Mouse (Mus musculus) hindbrain, embryonic 14.5 days (tissue): Measurements from ENCODE around the gene Apbb1ip. TPM values are rescaled to one million over a fixed set of nuclear protein-coding genes. Genes with fewer than 3 reads are reported as not detected.

Source experiments
- ATAC-seq: fragments of 200-750 bp; cut with Nextera tagmentation; 2 replicates; pipeline ENCODE4 v1.8.0; 2017; ENCODE audit warnings: moderate number of reproducible peaks, mild to moderate bottlenecking, moderate TSS enrichment, moderate library complexity; ENCODE audit not compliant: low FRiP score
- DNase-seq: peaks from one replicate; pipeline ENCODE4 v3.0.0-alpha.2; 2015; ENCODE audit warnings: low spot score
- H3K27ac ChIP-seq: fragments of 300-500 bp; sonication (generic); 2 replicates; pipeline ENCODE4 v1.5.1; 2014; ENCODE audit warnings: mild to moderate bottlenecking, moderate library complexity
- H3K27me3 ChIP-seq: fragments of 300-500 bp; sonication (generic); 2 replicates; pipeline ENCODE4 v1.6.1; 2014; ENCODE audit warnings: mild to moderate bottlenecking, low read length, mixed read lengths; ENCODE audit not compliant: control insufficient read depth, insufficient read depth
- H3K36me3 ChIP-seq: fragments of 300-500 bp; sonication (generic); replicated peaks from 2 replicates; pipeline ENCODE4 v1.6.1; 2014; ENCODE audit not compliant: control insufficient read depth, insufficient read depth
- H3K4me1 ChIP-seq: fragments of 300-500 bp; sonication (generic); replicated peaks from 2 replicates; pipeline ENCODE4 v1.6.1; 2014; ENCODE audit warnings: antibody characterized with exemption, low read length, mixed read lengths; ENCODE audit not compliant: control insufficient read depth, insufficient read depth
- H3K4me2 ChIP-seq: fragments of 300-500 bp; sonication (generic); replicated peaks from 2 replicates; pipeline ENCODE4 v1.6.1; 2014; ENCODE audit warnings: mild to moderate bottlenecking, moderate library complexity
- H3K4me3 ChIP-seq: fragments of 300-500 bp; sonication (generic); replicated peaks from 2 replicates; pipeline ENCODE4 v1.5.1; 2014; ENCODE audit warnings: mild to moderate bottlenecking, low read length
- H3K9ac ChIP-seq: fragments of 300-500 bp; sonication (generic); 2 replicates; pipeline ENCODE4 v1.6.1; 2014
- H3K9me3 ChIP-seq: fragments of 300-500 bp; sonication (generic); 2 replicates; pipeline ENCODE4 v1.6.1; 2016; ENCODE audit warnings: low read length; ENCODE audit not compliant: control insufficient read depth
- WGBS: fragments of 180-500 bp; shearing (Covaris S2); extraction: QIAGEN DNeasy Blood & Tissue Kit; methylation state at CpG from one replicate; pipeline ENCODE4 v1.1.7; 2014; 5-methylcytosine and 5-hydroxymethylcytosine counted together
- polyA plus RNA-seq: library from polyadenylated mRNA; unstranded; fragments of >200 nt; fragmentation: Nextera tagmentation; extraction: Ambion mirVana; gene quantifications from 2 replicates; pipeline ENCODE4 v1.2.1, GENCODE M21; 2014

The Apbb1ip gene
- polyA plus RNA-seq, 1 experiment from 2014 or later: 1.0 TPM

DNA sequence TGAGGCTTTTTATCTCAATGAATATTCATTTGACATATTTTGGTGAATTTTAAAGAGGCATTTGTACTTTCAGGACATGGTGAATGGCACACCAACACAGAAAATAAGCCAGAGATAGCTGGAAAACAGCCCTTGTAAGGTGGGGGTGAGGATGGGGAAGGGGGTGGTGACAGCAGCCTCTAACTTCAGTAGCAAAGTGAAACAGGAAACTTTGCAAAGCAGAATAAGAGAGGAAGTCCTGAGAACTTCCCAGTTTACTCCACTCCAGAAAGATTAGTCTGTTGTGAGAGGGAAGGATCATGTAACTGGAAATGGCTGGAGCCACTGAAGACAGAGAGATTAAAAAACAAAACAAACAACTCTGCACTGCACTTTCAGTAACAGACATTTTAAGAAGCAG, 26.0 kb upstream of the Apbb1ip start:
- H3K4me2 ChIP-seq: no peak overlapping the region
- DNase-seq: no peak

GRCm38 (mm10) chr2:22749761-22750160, 24.1 kb upstream of the Apbb1ip start:
- DNase-seq: no peak
- Histone ChIP-seq H3K9ac (no peak overlapping the region), H3K4me1 (no peaks in the 10 kb centered on the region), H3K27me3 (no peaks in the 10 kb centered on the region), H3K4me2 (no peak overlapping the region), H3K36me3 (no peaks in the 10 kb centered on the region), H3K27ac (no peak overlapping the region), H3K4me3 (no peak overlapping the region), H3K9me3 (no peaks in the 10 kb centered on the region)
- 84% methylated on average over 3 of the region's 3 CpGs for WGBS
- ATAC-seq: no peak

More for the DNA sequence above, 26.0 kb upstream of the Apbb1ip start:
- Histone ChIP-seq H3K27me3 (no peaks in the 10 kb centered on the region), H3K36me3 (no peaks in the 10 kb centered on the region), H3K9me3 (no peaks in the 10 kb centered on the region), H3K9ac (no peak overlapping the region), H3K4me1 (no peaks in the 10 kb centered on the region), H3K4me3 (no peak overlapping the region), H3K27ac (no peak overlapping the region)
- no peak for ATAC-seq

DNA sequence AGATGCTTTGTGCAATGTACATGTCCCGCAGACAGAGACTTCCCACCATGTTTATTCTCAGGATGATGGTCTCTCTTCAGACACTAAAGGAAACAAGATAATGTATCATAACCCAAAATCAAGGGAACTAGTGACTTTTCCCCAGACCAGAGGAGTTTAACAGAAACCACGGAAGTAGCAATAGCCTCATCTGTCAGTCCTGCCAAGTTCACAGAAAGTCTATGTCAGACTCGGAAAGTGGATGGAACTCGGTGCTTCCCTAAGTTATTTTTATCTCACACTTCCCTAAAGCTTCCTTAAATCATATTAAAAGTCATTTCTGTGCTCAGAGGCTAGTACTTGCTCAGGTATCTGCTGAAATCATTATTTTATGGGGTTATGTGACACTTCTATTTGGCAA, 21.4 kb upstream of the Apbb1ip start:
- Histone ChIP-seq H3K36me3 (no peaks in the 10 kb centered on the region), H3K27ac (no peak overlapping the region), H3K4me2 (no peak overlapping the region), H3K4me1 (no peaks in the 10 kb centered on the region), H3K4me3 (no peak overlapping the region), H3K27me3 (no peaks in the 10 kb centered on the region), H3K9ac (no peak overlapping the region), H3K9me3 (no peaks in the 10 kb centered on the region)
- DNase-seq: no peak
- no peak for ATAC-seq
- whole genome bisulfite sequencing: 88% methylated on average over 4 of the region's 4 CpGs

DNA sequence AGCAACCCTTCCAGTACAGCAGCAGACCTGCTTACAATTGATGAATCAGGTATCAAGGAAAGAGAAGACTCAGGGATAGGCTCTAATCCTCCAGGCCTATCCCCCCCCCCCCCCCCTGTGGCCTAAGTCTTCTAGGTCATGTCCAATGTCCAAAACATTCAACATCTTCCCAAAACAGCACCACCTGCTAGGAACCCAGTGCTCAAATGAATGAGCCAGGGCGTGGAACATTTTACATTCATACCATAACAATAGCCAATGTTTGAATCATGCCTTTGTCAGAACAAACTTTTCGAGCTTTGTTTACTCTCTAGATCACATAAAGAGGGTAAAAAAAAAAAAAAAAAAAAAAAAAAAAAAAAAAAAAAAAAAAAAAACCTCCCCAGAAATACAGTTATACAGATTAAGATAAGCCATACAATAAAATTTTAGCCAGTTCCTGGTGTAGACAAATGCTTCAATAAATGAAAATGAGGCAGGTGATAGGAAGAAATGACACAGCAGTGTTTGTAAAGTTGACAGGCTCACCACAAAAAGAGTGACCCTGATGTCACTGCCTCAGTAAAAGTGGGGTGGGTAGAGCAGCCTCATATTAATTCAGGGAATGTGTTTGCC, 20.3 kb upstream of the Apbb1ip start:
- no peak overlapping the region for H3K4me2 ChIP-seq
- DNase-seq (no peak), ATAC-seq (no peak)
- no peak overlapping the region for H3K9ac ChIP-seq
- 64% methylated on average over 2 of the region's 2 CpGs for WGBS
- H3K4me3 ChIP-seq: no peak overlapping the region
- H3K27me3 ChIP-seq: no peaks in the 10 kb centered on the region
- no peaks in the 10 kb centered on the region for H3K36me3 ChIP-seq
- H3K9me3 ChIP-seq: no peaks in the 10 kb centered on the region
- H3K4me1 ChIP-seq: no peaks in the 10 kb centered on the region
- H3K27ac ChIP-seq: no peak overlapping the region

- no peak for ATAC-seq
- H3K36me3 ChIP-seq: no peaks in the 10 kb centered on the region
- no peaks in the 10 kb centered on the region for H3K4me1 ChIP-seq
- H3K27me3 ChIP-seq: no peaks in the 10 kb centered on the region
- H3K9ac ChIP-seq: no peak overlapping the region
- H3K27ac ChIP-seq: no peak overlapping the region
- DNase-seq: no peak
- no peaks in the 10 kb centered on the region for H3K9me3 ChIP-seq
- no peak overlapping the region for H3K4me3 ChIP-seq
- no peak overlapping the region for H3K4me2 ChIP-seq
- 80% methylated on average over 4 of the region's 4 CpGs for WGBS
These were observed 19.6 kb upstream of the Apbb1ip start for GRCm38 (mm10) chr2:22754222-22754824.

GRCm38 (mm10) chr2:22755561-22755960, 18.3 kb upstream of the Apbb1ip start:
- Histone ChIP-seq H3K27me3 (no peaks in the 10 kb centered on the region), H3K9me3 (no peaks in the 10 kb centered on the region)

DNA sequence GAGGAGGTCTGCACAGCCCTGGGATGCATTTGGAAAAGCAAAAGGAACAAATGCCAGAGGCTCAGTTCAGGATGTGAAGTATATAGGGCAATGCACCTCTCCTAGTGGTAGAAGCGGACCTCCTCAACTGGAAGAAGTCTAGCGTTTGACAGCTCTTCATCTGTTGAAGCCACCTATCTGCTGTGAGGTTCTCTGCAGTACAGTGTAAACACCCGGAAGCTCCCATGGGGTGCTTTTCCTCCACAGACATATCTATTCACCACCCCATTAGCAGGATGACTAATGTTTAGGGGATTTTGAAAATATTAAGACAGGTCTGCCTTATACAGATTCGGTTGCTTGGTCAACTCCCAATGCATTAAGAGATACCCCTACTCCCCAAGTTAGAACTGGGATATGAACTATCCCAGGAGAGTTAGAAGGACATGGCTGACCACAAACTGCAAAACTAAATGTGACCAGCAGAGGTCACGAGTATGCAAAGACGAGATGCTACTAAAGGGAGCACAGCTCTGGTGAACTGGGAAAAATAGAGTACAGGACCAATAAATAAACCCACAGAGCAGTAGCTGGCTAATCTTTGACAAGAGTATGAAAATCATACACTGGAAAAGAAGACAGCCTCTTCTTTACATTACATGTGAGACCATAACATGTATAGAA, 15.5 kb upstream of the Apbb1ip start:
- no peaks in the 10 kb centered on the region for H3K9me3 ChIP-seq
- ATAC-seq: peak; percentile 57; the same call in 1 of the 2 replicates
- H3K36me3 ChIP-seq: no peaks in the 10 kb centered on the region
- H3K27me3 ChIP-seq: no peaks in the 10 kb centered on the region
- WGBS: 44% methylated on average over 6 of the region's 6 CpGs
- H3K27ac ChIP-seq: no peak overlapping the region
- H3K4me1 ChIP-seq: no peaks in the 10 kb centered on the region
- DNase-seq: peak; percentile 75
- H3K9ac ChIP-seq: no peak overlapping the region
- no peak overlapping the region for H3K4me2 ChIP-seq
- no peak overlapping the region for H3K4me3 ChIP-seq

More at GRCm38 (mm10) chr2:22755561-22755960, 18.3 kb upstream of the Apbb1ip start:
- no peak overlapping the region for H3K9ac ChIP-seq
- H3K4me3 ChIP-seq: no peak overlapping the region
- peak; percentile 51; the same call in 1 of the 2 replicates for ATAC-seq
- DNase-seq: no peak
- 84% methylated on average over 6 of the region's 6 CpGs for WGBS
- no peaks in the 10 kb centered on the region for H3K4me1 ChIP-seq
- H3K27ac ChIP-seq: no peak overlapping the region
- no peaks in the 10 kb centered on the region for H3K36me3 ChIP-seq
- H3K4me2 ChIP-seq: no peak overlapping the region

DNA sequence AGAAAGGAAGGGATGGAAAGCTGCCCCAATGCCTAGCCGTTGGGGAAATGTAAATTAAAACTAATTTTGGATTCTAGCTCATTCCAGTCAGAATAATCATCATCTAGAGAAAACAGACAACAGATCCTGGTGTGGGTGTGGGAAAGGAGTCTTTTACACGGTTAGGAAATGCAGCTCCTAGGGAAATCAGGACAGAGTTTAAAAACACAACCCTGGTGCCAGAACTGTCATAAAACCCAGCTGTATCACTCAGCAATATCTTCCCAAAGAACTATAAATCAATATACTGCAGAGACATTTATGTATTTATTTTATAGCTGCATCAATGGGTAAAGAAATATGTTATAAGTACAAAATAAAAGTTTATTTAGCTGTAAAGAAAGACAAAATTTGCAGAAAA, 13.4 kb upstream of the Apbb1ip start:
- Histone ChIP-seq H3K4me2 (no peak overlapping the region), H3K27me3 (no peaks in the 10 kb centered on the region), H3K4me1 (no peaks in the 10 kb centered on the region), H3K36me3 (no peaks in the 10 kb centered on the region), H3K27ac (no peak overlapping the region), H3K9ac (no peak overlapping the region), H3K9me3 (no peaks in the 10 kb centered on the region), H3K4me3 (no peak overlapping the region)
- DNase-seq (no peak), ATAC-seq (no peak)
- 57% methylated on average over 2 of the region's 2 CpGs for WGBS

DNA sequence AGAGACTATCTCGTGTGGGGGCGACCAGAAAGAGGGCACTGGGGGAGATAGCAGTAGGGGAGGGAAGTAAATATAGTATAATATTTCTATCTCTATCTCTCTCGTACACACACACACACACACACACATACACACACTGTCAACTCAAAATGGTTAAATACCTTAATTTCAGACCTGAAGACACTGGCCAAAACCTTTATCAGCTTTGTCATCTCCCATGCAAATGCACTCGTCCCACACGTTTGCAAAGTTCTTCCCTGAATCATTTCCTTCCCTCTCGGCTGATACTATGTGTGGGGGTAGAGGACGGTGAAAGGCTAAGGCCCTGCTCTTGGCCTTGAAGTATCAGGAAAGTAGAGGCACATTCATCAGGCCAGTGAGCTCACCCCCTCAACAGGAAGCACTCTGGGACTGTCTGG, 12.8 kb upstream of the Apbb1ip start:
- WGBS: 87% methylated on average over 7 of the region's 7 CpGs
- no peaks in the 10 kb centered on the region for H3K36me3 ChIP-seq
- ATAC-seq (no peak), DNase-seq (no peak)
- no peak overlapping the region for H3K9ac ChIP-seq
- H3K4me1 ChIP-seq: no peaks in the 10 kb centered on the region
- H3K4me3 ChIP-seq: no peak overlapping the region
- no peak overlapping the region for H3K27ac ChIP-seq
- no peak overlapping the region for H3K4me2 ChIP-seq
- no peaks in the 10 kb centered on the region for H3K9me3 ChIP-seq
- H3K27me3 ChIP-seq: no peaks in the 10 kb centered on the region
